Mouse (Mus musculus) intestine, embryonic 16.5 days (tissue): Measurements from ENCODE around the gene Chchd3. TPM values are rescaled to one million over a fixed set of nuclear protein-coding genes. Genes with fewer than 3 reads are reported as not detected.

ENCODE experiments used
- ATAC-seq: fragments of 200-750 bp; cut with Nextera tagmentation; 2 replicates; pipeline ENCODE4 v1.8.0; 2017; ENCODE audit warnings: moderate TSS enrichment, moderate library complexity
- H3K27ac ChIP-seq: fragments of 300-500 bp; sonication (generic); 2 replicates; pipeline ENCODE4 v1.5.1; 2014; ENCODE audit warnings: mild to moderate bottlenecking, low read length
- H3K27me3 ChIP-seq: fragments of 300-500 bp; sonication (generic); replicated peaks from 2 replicates; pipeline ENCODE4 v1.6.1; 2014; ENCODE audit warnings: low read length, control low read depth, mixed read lengths; ENCODE audit not compliant: control insufficient read depth, insufficient read depth
- H3K36me3 ChIP-seq: fragments of 300-500 bp; sonication (generic); 2 replicates; pipeline ENCODE4 v1.6.1; 2014; ENCODE audit warnings: low read length, control low read depth; ENCODE audit not compliant: control insufficient read depth, insufficient read depth
- H3K4me1 ChIP-seq: fragments of 300-500 bp; sonication (generic); 2 replicates; pipeline ENCODE4 v1.6.1; 2014; ENCODE audit warnings: low read length, control low read depth, mixed read lengths; ENCODE audit not compliant: control insufficient read depth, insufficient read depth
- H3K4me2 ChIP-seq: fragments of 300-500 bp; sonication (generic); 2 replicates; pipeline ENCODE4 v1.6.1; 2014; ENCODE audit warnings: low read depth, low read length, control low read depth
- H3K4me3 ChIP-seq: fragments of 300-500 bp; sonication (generic); 2 replicates; pipeline ENCODE4 v1.5.1; 2014; ENCODE audit warnings: mild to moderate bottlenecking, low read length
- H3K9ac ChIP-seq: fragments of 300-500 bp; sonication (generic); 2 replicates; pipeline ENCODE4 v1.6.1; 2014; ENCODE audit warnings: low read depth, low read length
- H3K9me3 ChIP-seq: fragments of 300-500 bp; sonication (generic); 2 replicates; pipeline ENCODE4 v1.6.1; 2016; ENCODE audit warnings: low read length, control low read depth; ENCODE audit not compliant: control insufficient read depth
- WGBS: fragments of 180-500 bp; shearing (Covaris S2); extraction: QIAGEN DNeasy Blood & Tissue Kit; methylation state at CpG from one replicate; pipeline ENCODE4 v1.1.7; 2014; 5-methylcytosine and 5-hydroxymethylcytosine counted together
- polyA plus RNA-seq: library from polyadenylated mRNA; unstranded; fragments of >200 nt; fragmentation: Nextera tagmentation; extraction: Ambion mirVana; gene quantifications from 2 replicates; pipeline ENCODE4 v1.2.1, GENCODE M21; 2015

Chchd3 gene
- polyA plus RNA-seq, 1 experiment from 2014 or later = 164 TPM

DNA sequence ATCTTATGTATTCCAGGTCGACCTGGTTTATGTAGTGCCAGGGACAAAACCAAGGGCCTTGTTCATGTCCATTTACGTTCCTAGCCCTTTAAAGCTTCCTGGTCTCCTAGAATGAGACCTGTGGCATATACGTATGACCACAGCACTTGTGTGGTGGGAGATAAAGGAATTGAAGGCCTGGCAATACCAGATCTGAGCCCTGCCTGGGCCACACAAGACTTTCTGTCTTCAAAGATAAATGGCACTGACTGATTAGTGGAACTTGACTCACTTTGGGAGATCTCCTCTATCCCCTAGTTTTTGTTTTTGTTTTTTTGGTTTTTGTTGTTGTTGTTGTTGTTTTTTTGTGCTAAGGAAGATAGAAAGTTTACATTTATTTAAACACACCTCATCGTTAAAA, 209.1 kb downstream of the Chchd3 start:
- no peaks in the 10 kb centered on the region for H3K4me1 ChIP-seq
- no peak overlapping the region for H3K4me3 ChIP-seq
- no peak overlapping the region for H3K9ac ChIP-seq
- 87% methylated on average over 4 of the region's 4 CpGs for WGBS
- peak; percentile 59 for ATAC-seq
- H3K4me2 ChIP-seq = no peak overlapping the region
- H3K9me3 ChIP-seq = no peaks in the 10 kb centered on the region
- H3K27me3 ChIP-seq = no peaks in the 10 kb centered on the region
- no peaks in the 10 kb centered on the region for H3K36me3 ChIP-seq
- no peak overlapping the region for H3K27ac ChIP-seq

DNA sequence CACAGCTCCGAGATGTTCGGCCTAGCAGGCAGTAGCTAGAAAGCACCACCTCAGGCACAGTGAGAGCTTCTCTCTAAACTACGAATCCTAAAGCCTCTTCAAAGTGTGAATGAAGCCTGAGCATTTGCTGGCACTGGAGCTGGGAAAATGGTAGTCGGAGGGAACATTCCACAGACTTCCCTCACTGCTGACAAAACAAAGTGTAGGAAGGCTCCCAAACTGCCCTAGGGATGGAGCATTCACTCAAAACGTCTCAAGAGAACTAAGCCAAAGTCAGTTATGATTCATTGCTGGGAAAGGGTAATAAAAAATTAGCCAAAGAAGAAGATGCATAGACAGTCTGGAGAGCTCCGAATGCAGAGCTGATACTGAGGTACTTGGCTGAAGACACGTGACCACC, 211.1 kb downstream of the Chchd3 start:
- no peak overlapping the region for H3K4me3 ChIP-seq
- no peaks in the 10 kb centered on the region for H3K36me3 ChIP-seq
- WGBS = 86% methylated on average over 7 of the region's 7 CpGs
- H3K4me2 ChIP-seq = no peak overlapping the region
- H3K9me3 ChIP-seq = no peaks in the 10 kb centered on the region
- ATAC-seq = no peak
- no peak overlapping the region for H3K27ac ChIP-seq
- H3K9ac ChIP-seq = no peak overlapping the region
- H3K4me1 ChIP-seq = no peaks in the 10 kb centered on the region
- H3K27me3 ChIP-seq = no peaks in the 10 kb centered on the region

DNA sequence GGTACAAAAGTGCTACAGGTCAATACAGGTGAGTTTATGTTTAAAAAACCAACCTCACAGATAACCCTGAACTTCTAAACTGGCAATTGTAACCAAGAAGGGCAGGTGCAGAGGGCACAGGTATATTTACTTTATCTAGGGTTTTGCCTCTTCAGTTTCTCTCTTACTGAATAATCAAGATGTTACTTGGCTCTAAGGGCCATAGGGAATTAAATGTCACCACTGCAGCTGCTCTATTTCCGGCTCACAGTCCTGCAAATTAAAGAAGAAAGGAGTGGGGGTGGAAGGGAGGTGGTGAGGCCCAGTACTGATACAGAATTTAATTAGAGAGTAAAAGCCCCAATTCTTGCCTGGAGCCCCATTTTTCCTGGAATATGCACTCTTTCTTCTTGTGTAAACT, 214.6 kb downstream of the Chchd3 start:
- Histone ChIP-seq H3K27me3 (no peaks in the 10 kb centered on the region), H3K4me3 (no peak overlapping the region), H3K27ac (no peak overlapping the region), H3K4me1 (no peaks in the 10 kb centered on the region), H3K4me2 (no peak overlapping the region), H3K9ac (no peak overlapping the region), H3K36me3 (no peaks in the 10 kb centered on the region), H3K9me3 (no peaks in the 10 kb centered on the region)
- 27% methylated on average over 1 of the region's 1 CpGs for WGBS
- peak; percentile 65 for ATAC-seq

DNA sequence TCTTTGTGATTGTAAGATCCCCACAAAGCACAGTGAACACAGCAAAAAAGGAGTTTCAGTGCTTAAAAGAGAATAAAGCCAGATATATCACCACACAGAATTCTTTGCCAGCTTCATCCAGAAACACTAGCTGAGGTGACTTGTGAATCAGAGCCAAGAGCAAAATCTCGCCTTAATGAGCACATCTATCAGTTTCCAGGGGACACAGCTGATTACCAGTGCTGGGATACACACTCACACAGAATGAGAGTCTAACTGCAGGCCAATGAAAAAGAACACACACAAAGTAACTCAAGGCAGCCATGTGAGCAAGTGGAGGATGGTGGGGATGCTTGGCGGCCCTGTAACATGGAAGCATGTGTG, 222.1 kb downstream of the Chchd3 start:
- Histone ChIP-seq H3K9me3 (no peaks in the 10 kb centered on the region), H3K36me3 (no peaks in the 10 kb centered on the region), H3K4me1 (no peaks in the 10 kb centered on the region), H3K9ac (no peak overlapping the region), H3K27me3 (no peaks in the 10 kb centered on the region), H3K4me2 (no peak overlapping the region), H3K27ac (no peak overlapping the region), H3K4me3 (no peak overlapping the region)
- 87% methylated on average over 2 of the region's 2 CpGs for WGBS
- ATAC-seq = no peak

DNA sequence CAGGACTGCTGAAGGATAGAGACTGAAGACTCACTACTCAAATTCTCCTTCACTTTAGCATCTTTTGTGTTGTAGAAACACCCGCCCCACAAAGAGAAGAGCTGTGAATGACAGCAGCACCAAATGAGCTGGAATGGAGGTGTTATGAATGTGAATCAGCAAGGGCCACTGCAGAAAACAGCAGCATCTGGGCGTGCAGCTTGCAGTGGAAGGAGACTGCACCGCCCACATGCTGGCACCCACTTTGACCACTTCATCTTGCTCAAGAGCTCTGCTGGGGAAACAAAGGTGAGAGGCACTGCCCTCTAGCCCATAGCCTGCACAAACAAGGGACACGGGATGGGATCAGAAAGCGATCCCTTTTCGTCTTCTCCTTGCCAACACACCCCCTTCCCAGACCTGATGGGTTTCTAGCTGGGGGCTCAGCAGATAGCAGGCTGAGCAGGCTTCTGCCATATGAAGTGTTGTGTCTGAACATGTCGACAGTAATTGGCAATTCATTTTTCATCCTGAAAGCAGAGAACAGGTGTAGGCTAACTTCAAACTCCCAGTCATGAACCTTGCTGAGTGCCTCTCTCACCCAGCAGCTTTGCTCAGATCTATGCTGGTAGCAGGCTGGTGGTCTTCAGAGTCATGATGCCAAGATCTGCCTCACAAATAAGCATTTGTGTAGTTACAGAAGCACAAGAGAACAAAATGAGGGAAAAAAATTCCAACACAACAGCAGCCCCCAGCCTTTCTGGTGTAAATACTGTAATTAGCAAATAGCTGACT, 222.7 kb downstream of the Chchd3 start:
- Histone ChIP-seq H3K27ac (no peak overlapping the region), H3K27me3 (no peaks in the 10 kb centered on the region), H3K4me1 (no peaks in the 10 kb centered on the region), H3K4me3 (no peak overlapping the region), H3K9ac (no peak overlapping the region), H3K9me3 (no peaks in the 10 kb centered on the region), H3K36me3 (no peaks in the 10 kb centered on the region), H3K4me2 (no peak overlapping the region)
- no peak for ATAC-seq
- 80% methylated on average over 7 of the region's 7 CpGs for WGBS

DNA sequence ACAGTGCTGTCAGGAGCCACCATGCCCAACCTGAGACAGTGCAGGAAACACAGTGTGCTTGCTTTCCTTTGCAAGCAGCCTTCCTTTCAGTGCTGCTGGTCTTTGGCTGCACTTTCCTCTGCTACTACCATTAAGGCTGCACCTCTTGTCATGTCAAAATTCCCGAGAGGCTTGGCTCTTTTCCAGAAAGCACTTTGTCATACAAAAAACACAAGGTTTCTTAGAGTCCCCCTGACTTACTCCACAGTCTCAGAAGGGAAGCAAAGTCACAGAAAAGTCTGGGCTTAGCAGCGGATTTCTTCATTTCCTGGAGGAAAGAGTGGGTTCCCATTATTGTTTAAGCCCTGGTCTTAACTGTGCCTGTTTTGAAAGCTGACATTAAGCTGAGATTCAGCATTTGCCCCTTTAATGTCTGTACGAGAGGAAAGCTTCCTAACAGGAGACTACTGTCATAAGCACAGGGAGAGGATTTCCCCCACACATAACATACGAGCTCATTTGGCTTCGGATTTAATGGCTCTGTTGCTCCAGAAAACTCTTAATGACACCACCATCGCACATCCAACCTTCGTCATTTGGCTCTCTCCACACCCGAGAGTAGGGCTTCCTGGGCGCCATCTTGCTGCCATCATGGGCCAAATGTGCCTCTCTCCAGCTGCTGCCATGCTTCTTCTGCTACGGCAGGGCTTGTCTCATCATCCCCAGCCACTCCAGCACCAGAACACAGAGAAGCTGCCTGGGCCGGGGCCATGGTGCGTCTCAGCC, 236.0 kb downstream of the Chchd3 start:
- no peak overlapping the region for H3K27ac ChIP-seq
- no peaks in the 10 kb centered on the region for H3K4me1 ChIP-seq
- H3K27me3 ChIP-seq = no peaks in the 10 kb centered on the region
- H3K9me3 ChIP-seq = no peaks in the 10 kb centered on the region
- H3K4me3 ChIP-seq = no peak overlapping the region
- whole genome bisulfite sequencing = 74% methylated on average over 12 of the region's 12 CpGs
- H3K4me2 ChIP-seq = no peak overlapping the region
- no peaks in the 10 kb centered on the region for H3K36me3 ChIP-seq
- H3K9ac ChIP-seq = no peak overlapping the region
- no peak for ATAC-seq

DNA sequence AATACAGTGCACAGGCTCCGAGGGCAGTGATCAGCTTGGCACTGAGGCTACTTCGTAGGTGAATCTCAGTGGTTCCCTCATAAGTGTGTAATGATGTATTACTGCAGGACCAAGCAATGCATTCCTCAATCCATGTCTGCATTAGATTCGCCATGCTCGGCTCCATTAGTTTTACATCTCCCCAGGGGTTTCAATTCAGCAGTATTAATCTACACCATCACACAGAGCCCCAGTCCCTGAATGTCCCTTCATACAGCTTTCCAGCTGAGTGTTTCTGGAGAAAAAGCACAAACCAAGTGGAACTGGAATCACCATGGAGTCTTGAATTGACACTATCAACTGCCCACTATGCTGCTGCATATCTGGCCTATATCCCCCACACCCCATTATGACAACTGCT, 241.1 kb downstream of the Chchd3 start:
- Histone ChIP-seq H3K27me3 (no peaks in the 10 kb centered on the region), H3K9me3 (no peaks in the 10 kb centered on the region), H3K4me2 (no peak overlapping the region), H3K9ac (no peak overlapping the region), H3K4me3 (no peak overlapping the region), H3K4me1 (no peaks in the 10 kb centered on the region), H3K36me3 (no peaks in the 10 kb centered on the region), H3K27ac (no peak overlapping the region)
- no peak for ATAC-seq
- WGBS = 84% methylated on average over 4 of the region's 4 CpGs

DNA sequence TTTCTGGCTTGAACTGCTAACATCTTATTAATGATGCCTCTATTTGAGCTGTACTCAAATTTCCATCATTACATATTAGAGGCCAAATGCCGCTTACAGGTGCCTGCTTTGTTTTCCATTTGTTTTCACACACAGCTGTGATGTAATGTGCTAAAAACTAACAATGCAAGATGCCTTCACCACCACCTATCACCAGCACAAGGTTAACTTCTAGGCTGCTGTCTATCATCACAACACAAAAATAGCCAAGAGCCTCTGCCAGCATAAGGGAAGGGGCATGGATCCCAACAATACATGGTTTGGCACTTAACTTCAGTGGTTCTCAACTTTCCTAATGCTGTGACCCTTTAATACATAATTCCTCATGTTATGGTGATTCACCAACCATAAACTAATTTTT, 251.3 kb downstream of the Chchd3 start:
- Histone ChIP-seq H3K27ac (no peak overlapping the region), H3K27me3 (no peaks in the 10 kb centered on the region), H3K4me1 (no peaks in the 10 kb centered on the region), H3K9ac (no peak overlapping the region), H3K4me2 (no peak overlapping the region), H3K36me3 (no peaks in the 10 kb centered on the region), H3K4me3 (no peak overlapping the region), H3K9me3 (no peaks in the 10 kb centered on the region)
- WGBS = 82% methylated on average over 1 of the region's 1 CpGs
- no peak for ATAC-seq

DNA sequence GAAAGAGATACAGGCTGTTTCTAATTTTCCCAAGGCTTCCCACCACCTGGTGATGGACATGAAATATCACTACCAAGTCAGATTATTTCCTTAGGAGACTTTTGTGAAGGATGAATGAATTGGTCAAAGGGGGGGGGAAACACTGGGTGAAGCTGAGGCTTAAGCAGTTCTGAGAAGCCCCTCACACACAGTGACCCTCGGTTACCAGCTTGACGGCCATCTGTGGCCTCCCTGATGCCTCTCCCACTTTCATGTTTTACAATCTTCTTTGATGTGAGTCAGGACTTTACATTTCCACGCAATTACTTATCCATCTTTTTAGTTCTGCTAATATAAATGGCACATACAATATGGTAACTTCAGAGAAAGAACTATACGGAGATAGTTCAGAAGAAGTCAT, 252.3 kb downstream of the Chchd3 start:
- H3K9ac ChIP-seq = no peak overlapping the region
- no peak overlapping the region for H3K27ac ChIP-seq
- no peaks in the 10 kb centered on the region for H3K4me1 ChIP-seq
- no peaks in the 10 kb centered on the region for H3K27me3 ChIP-seq
- H3K4me2 ChIP-seq = no peak overlapping the region
- 67% methylated on average over 4 of the region's 4 CpGs for WGBS
- ATAC-seq = no peak
- H3K36me3 ChIP-seq = no peaks in the 10 kb centered on the region
- H3K9me3 ChIP-seq = no peaks in the 10 kb centered on the region
- no peak overlapping the region for H3K4me3 ChIP-seq
